ENCODE assay signal across 24 mouse cellular contexts in genomic region chr2:153308586-153308985, GRCm38 (mm10). TPM values are rescaled to one million over a fixed set of nuclear protein-coding genes. Genes with fewer than 3 reads are reported as not detected.
DNase-seq lines count a peak whose midpoint lies in the region; ATAC-seq lines count a peak whose summit lies in the region.
"Had no signal": no experiment of that assay in that cellular context is flagged by ENCODE, and none has a peak within 500 bp of the region (broad histone marks: within the 10 kb centered on the region; RNA-seq: fewer than 3 reads in every experiment).

No protein-coding gene starts in this region.

- no peak overlapping the region for H3K9ac ChIP-seq in hindbrain, embryonic 14.5 days
- H3K9ac ChIP-seq in hindbrain, embryonic 16.5 days (ENCODE audit: low read depth, low read length): no peak overlapping the region
- H3K9ac ChIP-seq: forebrain, embryonic 12.5 days; heart, embryonic 15.5 days; kidney, embryonic 15.5 days; limb, embryonic 15.5 days; liver, embryonic 13.5 days; midbrain, embryonic 13.5 days had no signal

- no peak for ATAC-seq in hindbrain, embryonic 14.5 days (ENCODE audit: low FRiP score)
- no peak for ATAC-seq in hindbrain, embryonic 16.5 days
- ATAC-seq: CD4-positive, CD25-positive, alpha-beta regulatory T cell, adult 4 months; lung, postnatal 0 days; midbrain, embryonic 13.5 days had no signal

- no peaks in the 10 kb centered on the region for H3K9me3 ChIP-seq in hindbrain, embryonic 14.5 days (ENCODE audit: control insufficient read depth, low read length)
- H3K9me3 ChIP-seq in hindbrain, embryonic 16.5 days (ENCODE audit: control insufficient read depth, low read length): no peaks in the 10 kb centered on the region
- H3K9me3 ChIP-seq: forebrain, embryonic 12.5 days; heart, embryonic 10.5 days; heart, embryonic 15.5 days; kidney, embryonic 15.5 days; limb, embryonic 10.5 days; limb, embryonic 15.5 days; liver, embryonic 13.5 days; midbrain, embryonic 13.5 days had no signal

- 82% methylated on average over 7 of the region's 7 CpGs for WGBS in hindbrain, embryonic 14.5 days
- 76% methylated on average over 7 of the region's 7 CpGs for WGBS in hindbrain, embryonic 16.5 days

- no peaks in the 10 kb centered on the region for H3K4me1 ChIP-seq in hindbrain, embryonic 14.5 days (replicated peaks; ENCODE audit: control insufficient read depth, insufficient read depth, low read length)
- H3K4me1 ChIP-seq in hindbrain, embryonic 16.5 days (ENCODE audit: control insufficient read depth, insufficient read depth, low read depth, low read length): no peaks in the 10 kb centered on the region; the same call in 1 of the 2 replicates
- H3K4me1 ChIP-seq: forebrain, embryonic 12.5 days; limb, embryonic 15.5 days; midbrain, embryonic 13.5 days had no signal

- peak overlapping the region; percentile 32; the same call in 1 of the 2 replicates for H3K27ac ChIP-seq in hindbrain, embryonic 14.5 days
- H3K27ac ChIP-seq in hindbrain, embryonic 16.5 days (ENCODE audit: low read depth, low read length): no peak overlapping the region
- H3K27ac ChIP-seq: forebrain, embryonic 12.5 days; heart, embryonic 10.5 days; heart, embryonic 15.5 days; kidney, embryonic 15.5 days; limb, embryonic 10.5 days; limb, embryonic 15.5 days; liver, embryonic 13.5 days; midbrain, embryonic 13.5 days had no signal

- no peak overlapping the region for H3K4me3 ChIP-seq in hindbrain, embryonic 14.5 days (replicated peaks; ENCODE audit: low read length)
- H3K4me3 ChIP-seq in hindbrain, embryonic 16.5 days (ENCODE audit: low read length): no peak overlapping the region
- H3K4me3 ChIP-seq: erythroblast, embryonic 14.5 days; forebrain, embryonic 12.5 days; heart, embryonic 10.5 days; heart, embryonic 15.5 days; kidney, embryonic 15.5 days; limb, embryonic 10.5 days; limb, embryonic 15.5 days; liver, embryonic 13.5 days; midbrain, embryonic 13.5 days had no signal

- no peak overlapping the region for H3K4me2 ChIP-seq in hindbrain, embryonic 14.5 days (replicated peaks)
- H3K4me2 ChIP-seq in hindbrain, embryonic 16.5 days (ENCODE audit: low read length): no peak overlapping the region
- H3K4me2 ChIP-seq: forebrain, embryonic 12.5 days; heart, embryonic 15.5 days; kidney, embryonic 15.5 days; limb, embryonic 15.5 days; liver, embryonic 13.5 days; midbrain, embryonic 13.5 days had no signal

- DNase-seq in cerebellum, adult 18-20 months: peak; percentile 30 to 37
- no peak for DNase-seq in cerebellum, adult 8-10 months
- DNase-seq in hindbrain, embryonic 14.5 days (ENCODE audit: low spot score): no peak
- DNase-seq in thymus, postnatal 4 days: peak; percentile 16
- DNase-seq in thymus, postnatal 14 days: no peak
- peak; percentile 23 to 37 for DNase-seq in cerebellum, postnatal 36 days
- DNase-seq in heart, adult 18-20 months: no peak
- DNase-seq: gastrocnemius, postnatal 14 days; kidney, adult 18-20 months; kidney, postnatal 25 days; liver, embryonic 13.5 days; lung, adult 18-20 months; lung, postnatal 4 days had no signal

- H3K27me3 ChIP-seq in hindbrain, embryonic 14.5 days (ENCODE audit: control insufficient read depth, insufficient read depth, low read length): no peaks in the 10 kb centered on the region
- no peaks in the 10 kb centered on the region for H3K27me3 ChIP-seq in hindbrain, embryonic 16.5 days (replicated peaks; ENCODE audit: control insufficient read depth, insufficient read depth, low read length)
- H3K27me3 ChIP-seq: forebrain, embryonic 12.5 days; heart, embryonic 15.5 days; kidney, embryonic 15.5 days; limb, embryonic 15.5 days; liver, embryonic 13.5 days; midbrain, embryonic 13.5 days had no signal

- no peaks in the 10 kb centered on the region for H3K36me3 ChIP-seq in hindbrain, embryonic 14.5 days (replicated peaks; ENCODE audit: control insufficient read depth, insufficient read depth)
- H3K36me3 ChIP-seq in hindbrain, embryonic 16.5 days (ENCODE audit: control insufficient read depth, insufficient read depth, low read length): no peaks in the 10 kb centered on the region
- H3K36me3 ChIP-seq: heart, embryonic 15.5 days; limb, embryonic 10.5 days; limb, embryonic 15.5 days; liver, embryonic 13.5 days; midbrain, embryonic 13.5 days had no signal

RNA-seq across cellular contexts. Expression of gene Kif3b, which starts 17.4 kb away (rescaled TPM):
- polyA plus RNA-seq in hindbrain, embryonic 14.5 days (2014; fragmentation: Nextera tagmentation; extraction: Ambion mirVana): 17.3 and 21.2 TPM in 2 replicates
- polyA plus RNA-seq in hindbrain, embryonic 16.5 days (2015; fragmentation: Nextera tagmentation; extraction: Ambion mirVana): 23.9 and 25.5 TPM in 2 replicates
- 1 to 10 TPM; 7.6 to 8.1 TPM for total RNA-seq in heart, adult 18-20 months (2021)

RNA-seq across cellular contexts. Expression of gene Asxl1, which starts 37.0 kb away (rescaled TPM):
- polyA plus RNA-seq in hindbrain, embryonic 14.5 days (2014; fragmentation: Nextera tagmentation; extraction: Ambion mirVana): 14.2 and 15.2 TPM in 2 replicates
- 7.8 and 9.0 TPM in 2 replicates for polyA plus RNA-seq in hindbrain, embryonic 16.5 days (2015; fragmentation: Nextera tagmentation; extraction: Ambion mirVana)
- 10 to 100 TPM; 17.1 to 17.3 TPM for total RNA-seq in heart, adult 18-20 months (2021)

Comparison
In these comparisons a context has a peak if more than half of its experiments do, and no peak if none do; other contexts are left out.
1. DNase-seq: peak in cerebellum, adult 18-20 months (2 of 2), thymus, postnatal 4 days (single experiment) and cerebellum, postnatal 36 days (2 of 2); none in cerebellum, adult 8-10 months (single experiment), hindbrain, embryonic 14.5 days (single experiment), thymus, postnatal 14 days (single experiment) and heart, adult 18-20 months (0 of 2).